Mouse (Mus musculus) stomach, postnatal 0 days (tissue): ENCODE results near the gene Serinc2.

ENCODE experiments used
- CTCF ChIP-seq: IDR thresholded peaks from 2 replicates; pipeline ENCODE4 v1.5.1; 2016; ENCODE audit warnings: antibody characterized with exemption, low read depth, mild to moderate bottlenecking, moderate library complexity
- EP300 ChIP-seq: optimal IDR thresholded peaks from 2 replicates; pipeline ENCODE3; 2016; ENCODE audit warnings: antibody characterized with exemption

DNA sequence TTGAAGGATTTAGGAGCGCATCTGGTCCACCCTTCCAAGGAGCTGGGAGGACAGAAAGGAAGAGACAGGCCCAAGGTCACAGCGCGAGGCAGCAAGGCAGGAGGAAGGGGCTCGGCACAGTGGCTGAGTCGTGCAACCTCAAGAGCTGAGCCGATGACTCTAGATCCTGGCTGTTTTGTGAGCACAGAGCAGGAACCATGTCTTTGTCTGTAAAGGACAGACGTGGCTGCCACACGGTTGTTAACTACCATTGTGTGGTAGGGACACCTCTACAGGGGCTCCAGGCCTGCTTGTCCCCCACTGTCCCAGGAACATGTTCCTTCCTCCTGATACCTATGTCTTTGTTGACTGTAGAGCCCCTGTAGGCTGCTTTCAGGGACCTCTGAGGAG lies 20.6 kb upstream of the Serinc2 start:
- TF ChIP-seq CTCF (no peak), EP300 (no peak)
